Mouse (Mus musculus) forebrain, embryonic 12.5 days (tissue): ENCODE results near the gene Trabd. TPM values are rescaled to one million over a fixed set of nuclear protein-coding genes. Genes with fewer than 3 reads are reported as not detected.

Experiments used
- ATAC-seq: fragments of 200-750 bp; cut with Nextera tagmentation; 2 replicates; pipeline ENCODE4 v1.8.0; 2017; ENCODE audit warnings: moderate TSS enrichment; ENCODE audit not compliant: low FRiP score
- H3K27ac ChIP-seq: fragments of 300-500 bp; sonication (generic); 2 replicates; pipeline ENCODE4 v1.5.1; 2016; ENCODE audit warnings: mild to moderate bottlenecking
- H3K27me3 ChIP-seq: fragments of 300-500 bp; sonication (generic); 2 replicates; pipeline ENCODE4 v1.6.1; 2016; ENCODE audit warnings: mild to moderate bottlenecking
- H3K36me3 ChIP-seq: fragments of 300-500 bp; sonication (generic); replicated peaks from 2 replicates; pipeline ENCODE4 v1.6.1; 2016; ENCODE audit warnings: mild to moderate bottlenecking
- H3K4me1 ChIP-seq: fragments of 300-500 bp; sonication (generic); 2 replicates; pipeline ENCODE4 v1.6.1; 2016
- H3K4me2 ChIP-seq: fragments of 300-500 bp; sonication (generic); 2 replicates; pipeline ENCODE4 v1.6.1; 2016; ENCODE audit warnings: mild to moderate bottlenecking, moderate library complexity
- H3K4me3 ChIP-seq: fragments of 300-500 bp; sonication (generic); replicated peaks from 2 replicates; pipeline ENCODE4 v1.5.1; 2016; ENCODE audit warnings: mild to moderate bottlenecking
- H3K9ac ChIP-seq: fragments of 300-500 bp; sonication (generic); 2 replicates; pipeline ENCODE4 v1.6.1; 2016; ENCODE audit warnings: mild to moderate bottlenecking
- H3K9me3 ChIP-seq: fragments of 300-500 bp; sonication (generic); 2 replicates; pipeline ENCODE4 v1.6.1; 2016
- WGBS: fragments of 180-500 bp; shearing (Covaris S2); methylation state at CpG from one replicate; pipeline ENCODE4 v1.1.7; 2016; 5-methylcytosine and 5-hydroxymethylcytosine counted together
- polyA plus RNA-seq: library from polyadenylated mRNA; unstranded; fragments of >200 nt; fragmentation: Nextera tagmentation; extraction: Ambion mirVana; gene quantifications from 2 replicates; pipeline ENCODE4 v1.2.1, GENCODE M21; 2016

Gene Trabd
- polyA plus RNA-seq, 1 experiment from 2014 or later, result 48.8 TPM

DNA sequence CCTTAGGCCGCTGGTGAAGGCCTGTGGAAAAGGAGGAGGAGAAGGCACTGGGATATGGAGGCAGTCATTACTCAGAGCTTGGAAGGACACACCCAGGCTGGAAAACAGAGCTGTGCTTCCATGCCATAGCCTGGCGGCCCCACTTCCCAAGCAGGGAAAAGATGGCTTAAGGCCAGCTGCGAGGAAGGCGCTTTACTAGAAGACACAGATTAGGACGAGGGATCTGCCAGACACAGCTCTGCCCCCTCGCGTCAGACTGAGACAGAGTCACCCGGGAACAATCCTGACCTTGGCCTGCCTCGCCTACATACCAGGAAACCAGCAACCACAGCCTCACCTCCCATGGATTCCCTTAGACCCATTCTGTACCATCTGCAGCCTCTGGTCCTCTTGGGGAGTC lies 35.2 kb downstream of the Trabd start:
- Histone ChIP-seq H3K9me3 (no peaks in the 10 kb centered on the region), H3K36me3 (peaks cover 91% of the 10 kb centered on the region), H3K27ac (no peak overlapping the region), H3K4me3 (no peak overlapping the region), H3K4me2 (no peak overlapping the region), H3K4me1 (no peaks in the 10 kb centered on the region), H3K27me3 (no peaks in the 10 kb centered on the region), H3K9ac (no peak overlapping the region)
- 90% methylated on average over 9 of the region's 9 CpGs for WGBS
- no peak for ATAC-seq

GRCm38 (mm10) chr15:89118007-89118406 lies 43.1 kb downstream of the Trabd start:
- Histone ChIP-seq H3K4me3 (no peak overlapping the region), H3K9ac (no peak overlapping the region), H3K4me1 (peaks cover 32% of the 10 kb centered on the region), H3K9me3 (no peaks in the 10 kb centered on the region), H3K27ac (no peak overlapping the region), H3K27me3 (no peaks in the 10 kb centered on the region), H3K36me3 (peaks cover 65% of the 10 kb centered on the region), H3K4me2 (no peak overlapping the region)
- ATAC-seq, result no peak

DNA sequence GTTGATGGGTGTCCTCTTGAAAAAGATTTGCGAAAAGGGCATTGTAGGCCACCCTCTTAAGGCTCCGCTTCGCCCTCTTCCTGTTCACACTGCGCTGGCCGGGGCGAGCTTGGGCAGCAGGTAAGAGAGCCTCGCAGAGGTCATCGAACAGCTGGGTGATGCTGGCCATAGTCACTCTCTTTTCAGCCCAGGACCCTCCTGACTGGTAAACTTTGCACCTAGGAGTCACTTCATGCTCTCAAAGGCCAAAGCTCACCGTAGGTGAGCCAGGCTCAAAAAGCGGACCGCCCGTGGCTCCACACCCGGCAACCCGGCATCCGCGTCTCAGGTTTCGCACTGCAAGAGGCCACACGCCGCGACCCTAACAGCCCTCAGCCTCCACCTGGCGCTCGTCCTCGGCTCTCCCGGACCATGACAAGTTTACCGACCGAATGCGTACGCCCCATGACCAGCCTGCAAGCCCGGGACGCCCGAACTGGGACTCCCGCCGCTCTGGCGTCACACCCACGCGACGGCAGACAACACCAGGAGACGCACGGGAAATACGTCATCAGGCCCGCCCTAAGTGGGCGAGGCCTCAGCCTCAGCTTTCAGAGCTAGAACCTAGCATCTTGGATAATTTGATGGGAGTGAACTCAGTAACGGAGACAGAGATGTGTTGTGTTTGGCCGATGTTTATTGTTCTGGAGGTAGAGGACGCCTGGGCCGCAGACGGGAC lies 47.9 kb downstream of the Trabd start, which contains the start of gene Tubgcp6:
Gene Tubgcp6, minus strand, starts transcription at position 464 of the 718 bp plus-strand sequence.
- H3K36me3 ChIP-seq, result peaks cover 33% of the 10 kb centered on the region
- H3K4me3 ChIP-seq, result peak within 1 kb of the TSS; percentile 86
- H3K9me3 ChIP-seq, result no peaks in the 10 kb centered on the region
- H3K4me1 ChIP-seq, result peaks cover 47% of the 10 kb centered on the region
- H3K27ac ChIP-seq, result peak within 1 kb of the TSS; percentile 84
- H3K9ac ChIP-seq, result peak within 1 kb of the TSS; percentile 82
- ATAC-seq, result peak; percentile 87
- H3K4me2 ChIP-seq, result peak within 1 kb of the TSS; percentile 96
- WGBS, result under 1% methylated on average over 47 of the region's 47 CpGs
- H3K27me3 ChIP-seq, result no peaks in the 10 kb centered on the region

GRCm38 (mm10) chr15:89123595-89123994 lies 48.7 kb downstream of the Trabd start:
- 34% methylated on average over 11 of the region's 11 CpGs for WGBS
- Histone ChIP-seq H3K36me3 (peaks cover 25% of the 10 kb centered on the region), H3K4me3 (peak overlapping the region; percentile 86), H3K27ac (peak overlapping the region; percentile 84), H3K9ac (peak overlapping the region; percentile 82), H3K9me3 (no peaks in the 10 kb centered on the region), H3K27me3 (no peaks in the 10 kb centered on the region), H3K4me1 (peaks cover 52% of the 10 kb centered on the region), H3K4me2 (peak overlapping the region; percentile 96)
- ATAC-seq, result peak; percentile 13; the same call in 1 of the 2 replicates

DNA sequence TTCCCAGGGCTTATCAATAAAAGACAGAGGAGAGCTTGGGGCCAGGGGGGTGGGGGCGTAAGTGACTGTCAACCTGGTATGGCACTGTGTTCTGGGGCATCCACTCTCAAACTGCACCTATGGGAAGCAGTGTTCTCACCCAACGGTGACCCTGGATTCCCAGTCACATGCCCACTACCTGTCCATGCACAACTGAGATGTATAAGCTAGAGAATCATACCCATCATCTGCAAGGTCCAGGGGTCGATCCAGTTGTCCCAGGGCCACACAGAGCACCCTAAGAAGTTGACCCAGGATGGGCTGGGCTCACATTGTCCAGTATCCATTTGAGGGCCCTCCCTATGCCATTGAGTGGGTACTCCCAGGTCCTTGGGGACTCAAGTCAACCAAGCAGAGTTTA lies 49.4 kb downstream of the Trabd start:
- 92% methylated on average over 3 of the region's 3 CpGs for WGBS
- no peak for ATAC-seq
- Histone ChIP-seq H3K4me1 (peaks cover 56% of the 10 kb centered on the region), H3K9me3 (no peaks in the 10 kb centered on the region), H3K27me3 (no peaks in the 10 kb centered on the region), H3K9ac (no peak overlapping the region), H3K4me2 (no peak overlapping the region), H3K36me3 (peaks cover 19% of the 10 kb centered on the region), H3K27ac (no peak overlapping the region), H3K4me3 (no peak overlapping the region)

DNA sequence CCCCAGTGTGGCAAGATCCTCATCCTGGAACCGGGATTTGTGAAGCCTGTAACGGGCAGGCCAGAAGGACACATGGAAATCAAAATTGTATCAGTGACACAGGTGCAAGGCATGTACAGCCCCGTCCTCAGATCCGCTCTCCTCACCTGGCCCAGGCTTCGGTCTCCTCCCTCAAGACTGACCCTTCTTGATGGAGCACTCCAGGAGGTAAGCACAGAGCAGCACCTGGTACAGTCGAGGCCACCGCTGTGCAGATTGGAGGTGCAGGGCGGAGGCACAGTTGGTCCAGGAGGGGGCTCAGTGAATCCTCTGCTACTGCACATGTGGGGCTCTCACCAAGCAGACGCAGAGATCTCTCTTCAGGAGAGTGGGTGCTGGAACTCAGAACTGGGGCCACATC lies 50.4 kb downstream of the Trabd start:
- Histone ChIP-seq H3K9ac (no peak overlapping the region), H3K27ac (no peak overlapping the region), H3K4me1 (peaks cover 47% of the 10 kb centered on the region), H3K4me3 (no peak overlapping the region), H3K4me2 (no peak overlapping the region), H3K9me3 (no peaks in the 10 kb centered on the region), H3K27me3 (no peaks in the 10 kb centered on the region), H3K36me3 (peaks cover 9% of the 10 kb centered on the region)
- 93% methylated on average over 9 of the region's 9 CpGs for WGBS
- ATAC-seq, result no peak

- H3K4me1 ChIP-seq, result peaks cover 34% of the 10 kb centered on the region
- H3K27ac ChIP-seq, result no peak overlapping the region
- no peaks in the 10 kb centered on the region for H3K9me3 ChIP-seq
- no peak overlapping the region for H3K9ac ChIP-seq
- no peak for ATAC-seq
- H3K4me3 ChIP-seq, result no peak overlapping the region
- no peaks in the 10 kb centered on the region for H3K27me3 ChIP-seq
- H3K36me3 ChIP-seq, result peaks cover 17% of the 10 kb centered on the region; the same call in 1 of the 2 replicates
- no peak overlapping the region for H3K4me2 ChIP-seq
- 88% methylated on average over 8 of the region's 8 CpGs for WGBS
These were observed 51.7 kb downstream of the Trabd start for GRCm38 (mm10) chr15:89126622-89127021.

DNA sequence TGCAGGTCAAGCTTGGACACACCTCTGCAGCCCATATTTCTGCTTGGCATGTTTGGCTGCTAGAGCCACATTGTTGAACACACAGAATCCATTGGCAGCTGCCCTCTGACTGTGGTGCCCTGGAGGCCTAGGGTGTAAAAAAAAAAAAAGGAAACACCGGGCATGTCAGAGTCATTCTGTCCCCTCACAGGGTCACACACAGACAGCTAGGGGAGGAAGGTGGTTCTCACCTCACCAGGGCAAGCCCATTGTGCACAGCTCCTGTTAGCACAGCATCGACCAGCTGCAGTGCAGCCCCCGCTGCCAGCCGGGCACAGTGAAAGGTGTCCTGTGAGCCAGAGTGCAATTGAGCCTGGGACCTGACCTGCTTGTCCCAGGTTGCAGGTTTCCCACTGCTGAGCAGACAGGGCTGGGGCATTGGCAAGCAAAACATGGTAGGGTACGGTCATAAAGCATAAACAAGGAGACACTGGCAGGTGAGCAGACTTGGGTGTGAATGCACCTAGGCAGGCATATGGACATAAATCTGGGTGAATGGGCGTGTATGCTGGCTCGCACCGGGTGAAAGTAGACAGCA lies 52.5 kb downstream of the Trabd start:
- Histone ChIP-seq H3K9ac (peak overlapping the region; percentile 69), H3K4me2 (peak overlapping the region; percentile 71), H3K4me3 (peak overlapping the region; percentile 57), H3K27ac (no peak overlapping the region), H3K4me1 (peaks cover 26% of the 10 kb centered on the region), H3K27me3 (no peaks in the 10 kb centered on the region), H3K9me3 (no peaks in the 10 kb centered on the region), H3K36me3 (peaks cover 19% of the 10 kb centered on the region; the same call in 1 of the 2 replicates)
- 91% methylated on average over 8 of the region's 8 CpGs for WGBS
- no peak for ATAC-seq

DNA sequence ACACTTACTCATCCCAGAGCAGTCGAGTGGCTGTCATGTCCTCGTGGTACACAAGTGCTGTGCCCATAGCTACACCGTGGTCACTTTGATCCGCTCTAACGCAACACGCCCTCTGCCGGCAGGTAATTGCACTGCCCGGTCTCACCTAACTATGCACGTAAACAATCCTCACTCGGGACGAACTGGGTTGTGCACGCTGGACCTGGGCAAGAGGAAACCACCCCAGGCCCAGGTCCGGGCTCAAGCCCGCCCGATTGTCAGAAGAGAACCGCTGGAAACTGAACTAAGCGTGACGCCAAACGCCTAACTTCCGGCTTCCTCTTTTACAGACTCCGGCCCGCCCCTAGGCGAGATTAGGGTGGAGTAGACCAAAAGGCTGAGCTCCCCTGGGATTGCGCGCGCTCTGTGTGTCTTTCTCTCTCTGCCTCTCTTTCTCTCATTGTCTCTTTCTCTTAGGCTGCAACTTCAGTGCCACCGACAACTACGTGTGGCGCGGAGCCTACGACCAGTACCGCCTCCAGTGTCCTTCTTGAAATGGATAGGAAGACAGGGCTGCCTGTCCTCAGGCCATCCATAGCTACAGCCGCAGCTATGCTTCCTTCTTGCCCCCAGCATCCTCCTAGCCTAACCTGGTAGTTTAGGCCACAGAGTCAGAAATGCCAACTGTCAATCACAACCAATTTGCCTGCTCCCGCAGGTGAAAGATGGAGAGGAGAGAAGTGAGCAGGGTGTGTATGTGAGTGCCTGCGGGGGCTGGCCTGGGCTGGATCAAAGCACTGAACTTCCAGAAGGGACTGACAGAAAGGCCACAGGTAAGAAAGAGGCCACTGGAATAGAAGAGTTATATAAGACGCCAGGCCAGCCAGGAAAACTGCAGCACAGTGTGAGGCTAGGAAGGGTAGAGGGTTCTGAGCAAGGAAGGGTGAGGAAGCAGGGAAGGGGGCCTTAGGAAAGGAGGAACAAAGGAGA lies 53.7 kb downstream of the Trabd start, which contains the start of gene Hdac10:
Gene Hdac10, minus strand, starts transcription at position 319 of the 969 bp plus-strand sequence.
- H3K27me3 ChIP-seq, result no peaks in the 10 kb centered on the region
- peak within 1 kb of the TSS; percentile 69 for H3K9ac ChIP-seq
- H3K4me2 ChIP-seq, result peak within 1 kb of the TSS; percentile 71
- H3K4me1 ChIP-seq, result peaks cover 20% of the 10 kb centered on the region
- H3K27ac ChIP-seq, result peak within 1 kb of the TSS; percentile 83
- ATAC-seq, result peak; percentile 87
- no peaks in the 10 kb centered on the region for H3K9me3 ChIP-seq
- peaks cover 19% of the 10 kb centered on the region; the same call in 1 of the 2 replicates for H3K36me3 ChIP-seq
- 2% methylated on average over 36 of the region's 36 CpGs for WGBS
- H3K4me3 ChIP-seq, result peak within 1 kb of the TSS; percentile 57

DNA sequence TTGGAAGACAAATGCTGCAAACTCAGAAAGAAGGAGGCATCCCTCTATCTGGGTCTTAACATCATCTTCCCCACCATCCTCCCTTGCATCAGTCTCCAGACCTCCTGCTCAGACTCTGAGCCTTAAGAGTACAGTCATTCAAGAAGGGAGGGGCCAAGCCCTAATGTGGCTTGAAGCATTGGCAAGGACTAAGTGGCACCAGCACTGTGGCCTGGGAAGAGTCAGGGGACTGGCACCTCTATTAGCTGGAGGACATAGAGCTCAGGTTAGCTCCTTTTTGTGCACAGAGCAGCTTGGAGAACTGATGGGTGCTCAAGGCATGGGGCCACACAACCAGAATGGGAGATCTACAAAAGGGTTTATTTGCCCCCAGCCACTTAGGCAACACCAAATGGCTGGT lies 55.3 kb downstream of the Trabd start:
- no peak for ATAC-seq
- Histone ChIP-seq H3K9me3 (no peaks in the 10 kb centered on the region), H3K9ac (no peak overlapping the region), H3K4me2 (no peak overlapping the region), H3K4me3 (no peak overlapping the region), H3K27me3 (no peaks in the 10 kb centered on the region), H3K27ac (no peak overlapping the region), H3K36me3 (peaks cover 15% of the 10 kb centered on the region; the same call in 1 of the 2 replicates), H3K4me1 (peaks cover 15% of the 10 kb centered on the region)

DNA sequence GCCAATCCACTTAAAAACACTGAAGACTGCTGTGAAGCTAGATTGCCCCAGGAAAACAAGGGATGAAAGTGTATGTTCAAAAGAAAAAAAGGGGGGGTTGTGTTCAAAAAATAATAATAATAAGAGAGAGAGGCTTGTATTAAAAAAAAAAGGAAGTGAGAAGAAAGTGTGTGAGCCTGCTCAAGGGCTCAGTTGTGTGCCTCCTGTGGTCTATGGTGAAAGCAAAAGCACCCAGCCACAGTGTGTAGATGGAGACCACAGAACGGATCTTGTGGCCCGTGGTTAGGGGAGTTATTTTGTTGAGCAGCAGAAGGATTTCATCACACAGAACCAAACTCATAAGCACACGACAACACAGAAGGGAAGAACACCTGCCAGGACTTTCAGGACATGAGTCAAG lies 56.4 kb downstream of the Trabd start:
- WGBS, result 89% methylated on average over 3 of the region's 3 CpGs
- H3K27me3 ChIP-seq, result no peaks in the 10 kb centered on the region
- no peak for ATAC-seq
- H3K36me3 ChIP-seq, result peaks cover 12% of the 10 kb centered on the region; the same call in 1 of the 2 replicates
- peaks cover 15% of the 10 kb centered on the region for H3K4me1 ChIP-seq
- no peak overlapping the region for H3K4me2 ChIP-seq
- no peaks in the 10 kb centered on the region for H3K9me3 ChIP-seq
- H3K9ac ChIP-seq, result no peak overlapping the region
- H3K27ac ChIP-seq, result no peak overlapping the region
- H3K4me3 ChIP-seq, result no peak overlapping the region
